Mouse (Mus musculus) hindbrain, embryonic 13.5 days (tissue): Measurements from ENCODE around the gene Pde4d. TPM values are rescaled to one million over a fixed set of nuclear protein-coding genes. Genes with fewer than 3 reads are reported as not detected.

ENCODE experiments used
- ATAC-seq: fragments of 200-750 bp; cut with Nextera tagmentation; 2 replicates; pipeline ENCODE4 v1.8.0; 2017; ENCODE audit warnings: moderate TSS enrichment; ENCODE audit not compliant: low FRiP score
- H3K27ac ChIP-seq: fragments of 300-500 bp; sonication (generic); 2 replicates; pipeline ENCODE4 v1.5.1; 2015; ENCODE audit warnings: inconsistent platforms, mild to moderate bottlenecking, moderate library complexity
- H3K27me3 ChIP-seq: fragments of 300-500 bp; sonication (generic); 2 replicates; pipeline ENCODE4 v1.6.1; 2015; ENCODE audit warnings: mild to moderate bottlenecking, inconsistent platforms
- H3K36me3 ChIP-seq: fragments of 300-500 bp; sonication (generic); 2 replicates; pipeline ENCODE4 v1.6.1; 2015; ENCODE audit warnings: mild to moderate bottlenecking, inconsistent platforms
- H3K4me1 ChIP-seq: fragments of 300-500 bp; sonication (generic); replicated peaks from 2 replicates; pipeline ENCODE4 v1.6.1; 2015; ENCODE audit warnings: inconsistent platforms
- H3K4me2 ChIP-seq: fragments of 300-500 bp; sonication (generic); 2 replicates; pipeline ENCODE4 v1.6.1; 2015; ENCODE audit warnings: inconsistent platforms, mild to moderate bottlenecking, moderate library complexity
- H3K4me3 ChIP-seq: fragments of 300-500 bp; sonication (generic); 2 replicates; pipeline ENCODE4 v1.5.1; 2015; ENCODE audit warnings: mild to moderate bottlenecking, inconsistent platforms
- H3K9ac ChIP-seq: fragments of 300-500 bp; sonication (generic); 2 replicates; pipeline ENCODE4 v1.6.1; 2015; ENCODE audit warnings: mild to moderate bottlenecking, inconsistent platforms
- H3K9me3 ChIP-seq: fragments of 300-500 bp; sonication (generic); 2 replicates; pipeline ENCODE4 v1.6.1; 2016; ENCODE audit warnings: inconsistent platforms
- WGBS: fragments of 180-500 bp; shearing (Covaris S2); methylation state at CpG from one replicate; pipeline ENCODE4 v1.1.7; 2015; 5-methylcytosine and 5-hydroxymethylcytosine counted together
- polyA plus RNA-seq: library from polyadenylated mRNA; unstranded; fragments of >200 nt; fragmentation: Nextera tagmentation; extraction: Ambion mirVana; gene quantifications from 2 replicates; pipeline ENCODE4 v1.2.1, GENCODE M21; 2015

The Pde4d gene
- polyA plus RNA-seq, 1 experiment from 2014 or later, result 18.6 TPM

- no peaks in the 10 kb centered on the region for H3K9me3 ChIP-seq
- WGBS, result 84% methylated on average over 8 of the region's 8 CpGs
Observed at GRCm38 (mm10) chr13:109909111-109909510, 1459.4 kb downstream of the Pde4d start.

GRCm38 (mm10) chr13:109910915-109911314, 1461.2 kb downstream of the Pde4d start:
- ATAC-seq, result no peak
- WGBS, result 94% methylated on average over 8 of the region's 8 CpGs
- H3K4me3 ChIP-seq, result no peak overlapping the region

More at GRCm38 (mm10) chr13:109909111-109909510, 1459.4 kb downstream of the Pde4d start:
- no peak overlapping the region for H3K9ac ChIP-seq
- no peak overlapping the region for H3K4me2 ChIP-seq
- H3K27me3 ChIP-seq, result no peaks in the 10 kb centered on the region
- H3K27ac ChIP-seq, result no peak overlapping the region
- no peaks in the 10 kb centered on the region for H3K36me3 ChIP-seq
- peaks cover 27% of the 10 kb centered on the region for H3K4me1 ChIP-seq
- H3K4me3 ChIP-seq, result no peak overlapping the region
- no peak for ATAC-seq

GRCm38 (mm10) chr13:109912635-109913034, 1462.9 kb downstream of the Pde4d start:
- H3K36me3 ChIP-seq, result no peaks in the 10 kb centered on the region
- no peaks in the 10 kb centered on the region for H3K9me3 ChIP-seq
- H3K27me3 ChIP-seq, result no peaks in the 10 kb centered on the region
- H3K9ac ChIP-seq, result no peak overlapping the region
- 80% methylated on average over 4 of the region's 4 CpGs for WGBS
- peaks cover 32% of the 10 kb centered on the region for H3K4me1 ChIP-seq
- no peak overlapping the region for H3K4me2 ChIP-seq
- H3K4me3 ChIP-seq, result no peak overlapping the region
- ATAC-seq, result no peak
- H3K27ac ChIP-seq, result no peak overlapping the region

More at GRCm38 (mm10) chr13:109910915-109911314, 1461.2 kb downstream of the Pde4d start:
- H3K27ac ChIP-seq, result no peak overlapping the region
- no peaks in the 10 kb centered on the region for H3K9me3 ChIP-seq
- no peaks in the 10 kb centered on the region for H3K36me3 ChIP-seq
- H3K27me3 ChIP-seq, result no peaks in the 10 kb centered on the region
- peaks cover 24% of the 10 kb centered on the region for H3K4me1 ChIP-seq
- H3K9ac ChIP-seq, result no peak overlapping the region
- H3K4me2 ChIP-seq, result no peak overlapping the region

GRCm38 (mm10) chr13:109914246-109914645, 1464.5 kb downstream of the Pde4d start:
- no peak overlapping the region for H3K4me2 ChIP-seq
- no peak for ATAC-seq
- no peak overlapping the region for H3K9ac ChIP-seq
- no peak overlapping the region for H3K27ac ChIP-seq
- no peaks in the 10 kb centered on the region for H3K27me3 ChIP-seq
- WGBS, result 91% methylated on average over 13 of the region's 13 CpGs
- H3K4me3 ChIP-seq, result no peak overlapping the region
- no peaks in the 10 kb centered on the region for H3K36me3 ChIP-seq
- H3K9me3 ChIP-seq, result no peaks in the 10 kb centered on the region
- H3K4me1 ChIP-seq, result peaks cover 34% of the 10 kb centered on the region

- WGBS, result 47% methylated on average over 5 of the region's 5 CpGs
Observed at GRCm38 (mm10) chr13:109914846-109915245, 1465.1 kb downstream of the Pde4d start.

GRCm38 (mm10) chr13:109915501-109915900, 1465.8 kb downstream of the Pde4d start:
- Histone ChIP-seq H3K36me3 (no peaks in the 10 kb centered on the region), H3K9me3 (no peaks in the 10 kb centered on the region), H3K4me3 (no peak overlapping the region), H3K4me1 (peaks cover 34% of the 10 kb centered on the region), H3K9ac (no peak overlapping the region), H3K27me3 (no peaks in the 10 kb centered on the region), H3K4me2 (no peak overlapping the region), H3K27ac (no peak overlapping the region)
- WGBS, result 43% methylated on average over 7 of the region's 7 CpGs
- no peak for ATAC-seq

More at GRCm38 (mm10) chr13:109914846-109915245, 1465.1 kb downstream of the Pde4d start:
- H3K36me3 ChIP-seq, result no peaks in the 10 kb centered on the region
- peaks cover 34% of the 10 kb centered on the region for H3K4me1 ChIP-seq
- no peak overlapping the region for H3K9ac ChIP-seq
- no peak overlapping the region for H3K4me3 ChIP-seq
- H3K4me2 ChIP-seq, result no peak overlapping the region
- no peaks in the 10 kb centered on the region for H3K9me3 ChIP-seq
- ATAC-seq, result no peak
- H3K27me3 ChIP-seq, result no peaks in the 10 kb centered on the region
- H3K27ac ChIP-seq, result no peak overlapping the region

GRCm38 (mm10) chr13:109915964-109916363, 1466.2 kb downstream of the Pde4d start:
- no peak overlapping the region for H3K4me2 ChIP-seq
- no peak overlapping the region for H3K4me3 ChIP-seq
- WGBS, result 72% methylated on average over 5 of the region's 5 CpGs
- no peak overlapping the region for H3K27ac ChIP-seq
- H3K27me3 ChIP-seq, result no peaks in the 10 kb centered on the region
- H3K9ac ChIP-seq, result no peak overlapping the region
- peaks cover 34% of the 10 kb centered on the region for H3K4me1 ChIP-seq
- ATAC-seq, result no peak
- H3K36me3 ChIP-seq, result no peaks in the 10 kb centered on the region
- no peaks in the 10 kb centered on the region for H3K9me3 ChIP-seq

GRCm38 (mm10) chr13:109917551-109917950, 1467.8 kb downstream of the Pde4d start:
- WGBS, result 93% methylated on average over 10 of the region's 10 CpGs
- Histone ChIP-seq H3K27ac (no peak overlapping the region), H3K4me2 (no peak overlapping the region), H3K27me3 (no peaks in the 10 kb centered on the region), H3K4me3 (no peak overlapping the region), H3K9me3 (no peaks in the 10 kb centered on the region), H3K36me3 (no peaks in the 10 kb centered on the region), H3K4me1 (peaks cover 18% of the 10 kb centered on the region), H3K9ac (no peak overlapping the region)
- ATAC-seq, result no peak

- H3K27me3 ChIP-seq, result no peaks in the 10 kb centered on the region
- no peaks in the 10 kb centered on the region for H3K9me3 ChIP-seq
- 66% methylated on average over 8 of the region's 8 CpGs for WGBS
- no peaks in the 10 kb centered on the region for H3K36me3 ChIP-seq
- H3K27ac ChIP-seq, result no peak overlapping the region
- H3K9ac ChIP-seq, result no peak overlapping the region
- peaks cover 16% of the 10 kb centered on the region for H3K4me1 ChIP-seq
- no peak overlapping the region for H3K4me3 ChIP-seq
- H3K4me2 ChIP-seq, result no peak overlapping the region
- no peak for ATAC-seq
Observed at GRCm38 (mm10) chr13:109918631-109919030, 1468.9 kb downstream of the Pde4d start.

GRCm38 (mm10) chr13:109920256-109920655, 1470.5 kb downstream of the Pde4d start:
- Histone ChIP-seq H3K4me1 (peaks cover 16% of the 10 kb centered on the region; the same call in 1 of the 2 replicates), H3K4me3 (no peak overlapping the region), H3K36me3 (no peaks in the 10 kb centered on the region), H3K4me2 (no peak overlapping the region), H3K27me3 (no peaks in the 10 kb centered on the region), H3K9me3 (no peaks in the 10 kb centered on the region), H3K9ac (no peak overlapping the region), H3K27ac (no peak overlapping the region)
- WGBS, result 91% methylated on average over 6 of the region's 6 CpGs
- no peak for ATAC-seq

GRCm38 (mm10) chr13:109921336-109922038, 1471.7 kb downstream of the Pde4d start:
- 88% methylated on average over 17 of the region's 17 CpGs for WGBS
- Histone ChIP-seq H3K9me3 (no peaks in the 10 kb centered on the region), H3K9ac (no peak overlapping the region), H3K4me3 (no peak overlapping the region), H3K27ac (no peak overlapping the region), H3K4me2 (no peak overlapping the region), H3K4me1 (peaks cover 18% of the 10 kb centered on the region), H3K27me3 (no peaks in the 10 kb centered on the region), H3K36me3 (no peaks in the 10 kb centered on the region)
- ATAC-seq, result no peak

- no peak overlapping the region for H3K9ac ChIP-seq
- no peak for ATAC-seq
- 3% methylated on average over 4 of the region's 4 CpGs for WGBS
Observed at GRCm38 (mm10) chr13:109922228-109922627, 1472.5 kb downstream of the Pde4d start.

GRCm38 (mm10) chr13:109922782-109923181, 1473.0 kb downstream of the Pde4d start:
- peaks cover 19% of the 10 kb centered on the region for H3K4me1 ChIP-seq
- H3K9ac ChIP-seq, result no peak overlapping the region
- no peak overlapping the region for H3K27ac ChIP-seq
- no peaks in the 10 kb centered on the region for H3K27me3 ChIP-seq
- no peaks in the 10 kb centered on the region for H3K36me3 ChIP-seq
- no peak overlapping the region for H3K4me3 ChIP-seq
- no peaks in the 10 kb centered on the region for H3K9me3 ChIP-seq
- WGBS, result 77% methylated on average over 12 of the region's 12 CpGs
- no peak overlapping the region for H3K4me2 ChIP-seq
- ATAC-seq, result no peak

More at GRCm38 (mm10) chr13:109922228-109922627, 1472.5 kb downstream of the Pde4d start:
- no peaks in the 10 kb centered on the region for H3K9me3 ChIP-seq
- H3K27ac ChIP-seq, result no peak overlapping the region
- H3K27me3 ChIP-seq, result no peaks in the 10 kb centered on the region
- H3K4me1 ChIP-seq, result peaks cover 17% of the 10 kb centered on the region
- H3K36me3 ChIP-seq, result no peaks in the 10 kb centered on the region
- no peak overlapping the region for H3K4me3 ChIP-seq
- H3K4me2 ChIP-seq, result no peak overlapping the region
